Mouse (Mus musculus): ENCODE measurements at regions not wholly inside any gene's neighbourhood (a gene's known extent, or its start where the extent isn't known, plus 50 kb on each side); places are given as distances from the start of the nearest gene placed in this dataset.
"Not testable (repeated sequence)": the region's sequence is repeated elsewhere in the genome, so short reads cannot be mapped to it uniquely, and the experiment has no call there.

GRCm38 (mm10) chr1:51609295-51609694, 131.1 kb upstream of the Nabp1 start:
- intact Hi-C loops (cut with DNase I) = no loop called here

GRCm38 (mm10) chr1:51607437-51607855, 129.2 kb upstream of the Nabp1 start:
- intact Hi-C loops (cut with DNase I) = no loop called here
- DNase-seq = no peak

More at GRCm38 (mm10) chr1:51609295-51609694, 131.1 kb upstream of the Nabp1 start:
- no peak for DNase-seq

DNA sequence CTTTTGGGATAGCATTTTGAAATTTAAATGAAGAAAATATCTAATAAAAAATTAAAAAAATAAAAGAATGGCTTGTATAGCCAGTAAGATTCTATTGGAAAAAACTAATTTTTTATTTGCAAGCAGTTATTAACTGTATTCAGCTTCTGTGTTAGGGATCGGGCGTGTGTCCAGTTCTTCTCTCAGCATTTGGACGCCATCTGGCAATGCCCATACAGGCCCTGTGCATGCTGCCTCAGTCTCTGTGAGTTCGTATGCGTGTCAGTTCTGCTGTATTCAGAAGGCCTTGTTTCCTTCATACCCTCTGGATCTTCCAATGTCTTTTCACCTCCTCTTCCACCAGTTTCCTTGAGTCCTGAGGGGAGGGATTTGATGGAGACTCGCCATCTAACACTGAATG, 123.8 kb upstream of the Nabp1 start:
- no peak for DNase-seq
- intact Hi-C loops (cut with DNase I) = no loop called here

- intact Hi-C loops (cut with DNase I) = no loop called here
- DNase-seq = no peak
Measured at GRCm38 (mm10) chr1:51600425-51600824, 122.2 kb upstream of the Nabp1 start.

DNA sequence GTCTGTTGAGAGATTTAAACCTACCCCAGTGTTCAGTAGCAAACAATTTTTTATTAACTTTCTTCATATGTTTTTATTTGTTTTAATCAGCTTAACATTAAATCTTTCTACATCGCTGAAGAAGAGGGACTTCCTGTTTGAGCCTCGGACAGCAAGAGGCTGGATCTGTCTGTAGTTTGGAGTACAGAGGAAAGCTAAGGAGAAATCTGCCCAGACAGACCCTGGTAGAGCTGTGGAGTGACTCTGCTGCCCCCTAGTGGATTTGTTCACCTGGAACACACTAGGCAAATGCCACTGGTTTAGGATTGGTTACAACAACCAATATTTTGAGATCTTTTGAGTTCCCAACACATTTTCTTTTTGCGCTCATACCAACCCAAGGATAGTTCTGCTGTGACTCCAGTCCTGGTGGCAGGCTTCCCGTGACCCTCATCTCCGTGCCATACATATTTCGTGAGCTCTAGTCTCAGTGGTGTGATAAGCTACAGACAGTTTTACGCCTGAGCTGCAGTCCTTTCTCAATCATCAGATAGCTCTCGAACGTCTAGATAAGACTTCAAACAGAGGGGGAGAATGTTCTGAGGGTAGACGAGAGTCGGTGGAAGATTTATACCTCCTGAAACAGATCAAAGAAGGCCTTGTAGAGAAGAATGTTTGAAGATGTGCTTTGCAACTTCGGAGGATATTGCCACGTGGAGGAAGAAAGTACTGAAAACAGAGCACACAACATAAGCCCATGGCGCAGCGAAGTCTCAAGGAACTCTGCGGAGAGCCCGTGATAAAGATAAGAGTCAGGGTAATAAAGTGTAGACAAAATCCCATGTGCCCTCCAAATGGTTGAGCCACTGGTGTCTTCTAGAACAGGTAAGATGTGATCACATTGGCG, 119.0 kb upstream of the Nabp1 start:
- intact Hi-C loops (cut with DNase I) = loop anchor here (1.0 to 10.0 kb wide), 5 partner anchors 68 to 636 kb away; no protein-coding TSS in a partner anchor
- DNase-seq = peak; percentile 77 to 80

DNA sequence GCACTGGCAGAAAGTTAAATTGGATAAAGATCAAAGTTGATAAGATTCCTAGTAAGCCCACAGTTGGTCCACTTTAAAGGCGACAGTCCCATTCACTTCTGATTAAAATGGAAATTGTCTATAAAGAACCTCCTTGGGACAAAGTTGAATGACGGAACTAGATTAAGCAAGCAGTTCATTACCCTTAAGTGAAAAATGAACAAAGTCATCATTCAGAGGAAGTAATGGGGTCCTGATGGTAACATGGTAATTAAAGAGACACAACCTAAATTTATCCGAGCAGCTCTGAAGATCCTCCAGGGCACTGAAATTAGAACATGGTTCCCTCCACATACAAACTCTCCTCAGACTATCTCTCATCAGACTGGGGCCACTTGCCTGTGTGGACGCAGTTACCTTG, 116.4 kb upstream of the Nabp1 start:
- intact Hi-C loops (cut with DNase I) = loop anchor here (10.0 kb wide), 1 partner anchor 260 kb away; no protein-coding TSS in a partner anchor
- DNase-seq = no peak

GRCm38 (mm10) chr1:51593621-51594441, 115.6 kb upstream of the Nabp1 start:
- intact Hi-C loops (cut with DNase I) = loop anchor here (2.0 to 10.0 kb wide), 2 partner anchors 27 to 259 kb away; no protein-coding TSS in a partner anchor
- DNase-seq = no peak

DNA sequence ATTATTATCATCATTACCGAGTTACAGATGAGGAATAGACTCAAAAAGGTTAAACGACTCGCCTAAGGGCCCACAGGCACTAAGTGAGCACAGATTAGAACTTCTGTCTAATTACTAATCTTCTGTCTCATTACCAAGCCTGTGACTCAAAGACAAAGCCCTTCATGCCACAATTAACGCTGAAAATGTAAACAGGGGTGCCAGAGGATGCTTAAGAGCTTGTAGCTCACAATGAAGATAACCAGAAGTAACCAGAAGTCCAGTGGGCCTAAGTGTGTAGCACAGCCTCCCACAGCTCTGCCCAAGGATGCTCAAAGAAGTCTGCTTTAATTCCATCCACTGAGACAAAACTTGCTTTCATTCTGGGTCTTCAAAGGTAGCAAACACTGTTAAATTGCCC, 113.7 kb upstream of the Nabp1 start:
- intact Hi-C loops (cut with DNase I) = loop anchor here (2.0 to 10.0 kb wide), 2 partner anchors 25 to 257 kb away; no protein-coding TSS in a partner anchor
- DNase-seq = no peak

- no peak for DNase-seq
- intact Hi-C loops (cut with DNase I) = loop anchor here (10.0 kb wide), 1 partner anchor 256 kb away; no protein-coding TSS in a partner anchor
Measured at GRCm38 (mm10) chr1:51590606-51591400, 112.6 kb upstream of the Nabp1 start.

DNA sequence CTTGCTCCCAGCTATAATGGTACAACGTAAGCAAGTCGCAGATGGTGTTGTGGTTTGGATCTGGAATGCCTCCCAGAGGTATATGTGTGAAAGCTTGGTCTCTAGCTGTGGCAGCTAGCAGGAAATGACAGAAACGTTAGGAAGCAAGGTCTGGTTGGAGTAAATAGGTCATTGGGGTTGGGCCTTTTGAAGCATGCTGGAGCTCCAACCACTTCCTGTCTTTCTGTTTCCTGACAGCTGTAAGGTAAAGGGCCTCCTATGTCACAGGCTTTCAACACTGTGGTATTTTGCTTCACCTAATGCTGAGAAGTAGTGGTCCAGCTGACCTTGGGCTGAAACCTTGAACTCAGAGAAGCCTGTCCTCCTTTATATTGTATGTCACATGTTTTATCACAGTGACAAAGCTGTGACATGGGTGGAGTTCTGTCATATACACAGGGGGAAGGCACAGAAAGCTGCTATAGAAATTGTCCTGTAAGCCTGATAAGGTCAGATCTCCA, 106.8 kb upstream of the Nabp1 start:
- no peak for DNase-seq
- intact Hi-C loops (cut with DNase I) = no loop called here

DNA sequence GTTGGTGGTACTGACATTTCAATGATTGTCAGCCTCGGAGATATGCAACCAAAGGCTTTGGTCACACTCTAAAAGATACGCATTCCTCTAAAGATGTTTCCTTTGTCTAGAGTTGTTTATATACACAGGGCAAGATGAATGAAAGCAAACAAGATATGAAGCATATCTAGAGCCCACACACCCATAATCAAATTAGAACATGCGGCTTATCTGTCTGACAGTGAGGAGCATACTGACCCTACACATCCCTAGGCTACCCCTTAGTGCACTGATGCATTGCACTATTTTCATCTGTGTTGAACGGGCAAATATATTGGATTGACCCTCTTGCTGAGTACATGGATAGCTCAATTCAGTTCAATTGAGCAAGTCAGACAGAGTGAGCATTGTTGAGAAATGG, 105.6 kb upstream of the Nabp1 start:
- DNase-seq = no peak
- intact Hi-C loops (cut with DNase I) = no loop called here

DNA sequence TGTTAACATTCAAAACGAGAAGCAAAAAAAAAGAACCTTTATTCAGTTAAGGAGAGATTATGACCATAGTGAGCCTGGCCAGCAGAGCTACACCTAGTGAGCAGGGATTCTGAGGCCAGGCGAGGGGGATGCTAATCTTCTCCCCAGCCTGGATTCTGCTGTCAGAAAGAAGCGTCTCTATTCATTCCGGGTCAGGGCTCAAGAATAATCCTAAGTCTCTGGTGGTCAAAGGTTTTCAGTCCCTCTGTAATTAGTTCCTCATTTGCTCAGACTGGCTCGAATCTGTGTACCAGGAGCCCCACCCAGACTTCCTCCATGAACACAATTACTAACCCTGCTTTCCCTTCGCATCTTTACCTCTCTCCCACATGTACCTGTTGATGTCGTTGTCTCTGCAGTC, 101.8 kb upstream of the Nabp1 start:
- intact Hi-C loops (cut with DNase I) = no loop called here
- no peak for DNase-seq

- intact Hi-C loops (cut with DNase I) = no loop called here
- no peak for DNase-seq
Measured at GRCm38 (mm10) chr1:51577701-51578100, 99.5 kb upstream of the Nabp1 start.

DNA sequence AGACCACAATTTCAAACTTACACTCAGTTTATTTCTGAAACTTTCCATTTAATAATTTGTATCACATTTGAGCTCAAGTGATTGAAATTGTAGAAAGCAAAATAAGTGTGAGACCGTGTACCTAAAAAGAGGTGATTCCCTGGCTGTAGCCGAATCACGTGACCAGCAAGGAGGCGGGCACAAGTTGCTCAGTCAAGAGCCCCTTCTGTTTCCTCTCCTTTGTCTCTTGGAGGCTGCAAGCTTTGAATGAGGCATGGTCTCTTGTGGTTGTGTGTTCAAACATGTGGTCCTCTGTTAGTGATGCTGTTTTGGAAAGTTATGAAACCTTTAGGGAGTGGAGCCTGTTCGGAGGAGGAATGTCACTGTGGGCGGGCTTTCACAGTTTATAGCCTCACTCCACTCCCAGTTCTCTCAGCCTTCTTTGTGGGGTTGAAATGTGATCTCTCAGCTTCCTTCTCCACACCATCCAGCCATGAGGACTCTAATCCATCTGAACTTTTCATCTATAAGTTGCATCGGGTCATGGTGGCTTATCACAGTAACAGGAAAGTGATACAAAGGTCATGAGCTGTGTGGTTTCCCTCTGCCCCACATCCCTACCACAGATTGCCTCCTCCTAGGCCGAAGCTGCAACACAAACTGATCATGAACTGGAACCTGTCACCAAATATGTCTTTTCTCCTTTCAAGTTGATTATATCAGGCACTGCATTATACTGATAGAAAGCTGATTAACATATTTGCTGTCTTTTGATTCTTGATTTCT, 94.3 kb upstream of the Nabp1 start:
- intact Hi-C loops (cut with DNase I) = no loop called here
- no peak for DNase-seq

DNA sequence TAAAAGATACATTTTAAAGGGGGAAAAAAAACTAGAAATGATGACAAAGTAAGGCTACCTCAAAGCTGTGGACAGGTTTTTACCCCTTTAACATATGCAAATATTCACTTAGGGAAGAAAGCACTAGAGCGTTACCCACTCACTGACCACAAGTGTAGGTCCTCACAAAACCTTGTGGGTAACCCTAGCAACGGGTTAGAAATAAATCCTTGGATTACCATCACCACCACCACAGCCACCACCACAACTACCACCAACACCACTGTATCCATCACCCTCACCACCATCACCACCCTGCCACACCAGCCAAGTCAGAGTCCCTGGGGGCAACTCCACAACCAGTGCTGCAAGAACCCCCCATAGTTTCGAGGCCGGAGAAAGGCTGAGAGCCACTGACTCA, 91.4 kb upstream of the Nabp1 start:
- intact Hi-C loops (cut with DNase I) = no loop called here
- DNase-seq = no peak

DNA sequence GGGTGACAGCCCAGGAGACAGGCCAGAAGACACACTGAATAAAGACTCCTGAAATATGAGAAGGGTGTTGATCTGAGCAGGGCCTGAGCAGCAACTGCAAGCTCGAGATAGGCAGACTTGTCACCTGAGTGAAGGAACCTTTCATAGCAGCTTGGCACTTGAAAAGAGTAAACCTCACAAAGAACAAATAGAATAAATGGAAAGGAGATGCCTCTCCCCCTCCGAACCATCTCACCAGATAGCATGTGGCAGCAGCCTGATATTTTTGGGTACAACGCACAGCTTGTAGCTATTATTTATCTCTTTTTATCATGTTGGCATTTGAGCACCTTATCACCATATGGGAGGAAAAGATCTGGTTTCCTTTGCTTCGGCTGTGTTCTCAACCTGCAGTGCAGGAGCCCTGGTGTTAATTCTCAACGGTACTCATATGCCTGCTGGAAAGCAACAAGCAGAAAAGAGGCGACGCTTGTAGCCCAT, 88.0 kb upstream of the Nabp1 start:
- no peak for DNase-seq
- intact Hi-C loops (cut with DNase I) = loop anchor here (2.0 kb wide), 1 partner anchor 27 kb away; no protein-coding TSS in a partner anchor

GRCm38 (mm10) chr1:51556616-51557015, 78.4 kb upstream of the Nabp1 start:
- intact Hi-C loops (cut with DNase I) = loop anchor here (2.0 kb wide), 1 partner anchor 88 kb away; no protein-coding TSS in a partner anchor
- not testable (repeated sequence) for DNase-seq

GRCm38 (mm10) chr1:51553738-51554137, 75.5 kb upstream of the Nabp1 start:
- no peak for DNase-seq

DNA sequence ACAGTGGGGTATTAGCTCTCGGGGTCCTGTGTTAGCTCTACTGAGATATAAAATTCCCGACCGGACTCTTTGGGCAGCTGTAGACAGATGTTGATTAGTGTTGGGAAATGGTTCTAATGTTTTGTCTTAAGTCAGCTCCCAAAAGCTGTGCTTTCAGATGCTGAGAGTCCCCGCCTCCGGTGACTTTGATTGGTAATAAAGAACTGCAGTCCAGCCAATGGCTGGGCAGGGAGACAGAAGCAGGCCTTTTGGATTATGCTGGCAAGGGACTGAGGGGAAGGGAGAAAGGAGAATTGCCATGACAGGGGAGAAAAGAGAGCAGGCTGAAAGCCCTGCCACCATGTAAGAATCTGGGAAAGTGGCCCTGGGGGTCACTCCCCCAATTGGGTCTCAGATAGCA, 73.4 kb upstream of the Nabp1 start:
- intact Hi-C loops (cut with DNase I) = no loop called here
- no peak for DNase-seq

More at GRCm38 (mm10) chr1:51553738-51554137, 75.5 kb upstream of the Nabp1 start:
- intact Hi-C loops (cut with DNase I) = no loop called here

All from heart, postnatal 36 days (tissue).